Mouse (Mus musculus) CH12.LX (cell line): ENCODE data around the gene Serpinb8. TPM values are rescaled to one million over a fixed set of nuclear protein-coding genes. Genes with fewer than 3 reads are reported as not detected.

Source experiments
- DNase-seq: peaks from one replicate; pipeline ENCODE4 v3.0.0-alpha.2; 2013; ENCODE audit errors: extremely low read depth
- H3K27ac ChIP-seq: 2 replicates; pipeline ENCODE4 v1.5.1; 2012; ENCODE audit warnings: low read depth, mild to moderate bottlenecking, control low read depth, moderate library complexity; ENCODE audit not compliant: insufficient read depth
- H3K27me3 ChIP-seq: replicated peaks from 2 replicates; pipeline ENCODE3; 2012; ENCODE audit warnings: inconsistent platforms
- H3K36me3 ChIP-seq, 2 experiments: replicated peaks in 1 of 2; 2 replicates each; pipeline versions ENCODE3 to v1.6.1; 2012; ENCODE audit warnings: inconsistent platforms in 1 of 2, low read length in 1 of 2, mild to moderate bottlenecking in 1 of 2, mixed read lengths in 1 of 2, moderate library complexity in 1 of 2; ENCODE audit not compliant: control insufficient read depth in 1 of 2, insufficient read depth in 1 of 2
- H3K4me1 ChIP-seq, 2 experiments: 2 replicates each; pipeline ENCODE4 v1.6.1; 2012; ENCODE audit warnings: inconsistent platforms in 1 of 2, moderate library complexity in 1 of 2; ENCODE audit not compliant: insufficient read depth in 2 of 2, control insufficient read depth in 1 of 2
- H3K4me2 ChIP-seq: 2 replicates; pipeline ENCODE4 v1.6.1; 2012; ENCODE audit warnings: low read depth, mild to moderate bottlenecking, control low read depth; ENCODE audit not compliant: poor library complexity, insufficient read depth, severe bottlenecking
- H3K4me3 ChIP-seq, 3 experiments: fragments of 150-350 bp in 1 of 3; sonication (generic) in 1 of 3; replicated peaks in 1 of 3; 2 replicates each; pipeline versions ENCODE3 to v1.5.1; 2011 to 2012; ENCODE audit warnings: low read depth in 2 of 3, low read length in 2 of 3, mild to moderate bottlenecking in 2 of 3, moderate library complexity in 2 of 3, control low read depth in 1 of 3, improper control_type of control experiment in 1 of 3, inconsistent platforms in 1 of 3, mixed read lengths in 1 of 3; ENCODE audit not compliant: poor library complexity in 1 of 3
- H3K79me2 ChIP-seq: replicated peaks from 2 replicates; pipeline ENCODE4 v1.6.1; 2012; ENCODE audit warnings: mild to moderate bottlenecking, moderate library complexity; ENCODE audit not compliant: control insufficient read depth, poor library complexity, insufficient read depth, severe bottlenecking; ENCODE audit errors: extremely low read depth
- H3K9ac ChIP-seq: 2 replicates; pipeline ENCODE4 v1.6.1; 2012; ENCODE audit warnings: low read depth, mild to moderate bottlenecking, control low read depth, moderate library complexity; ENCODE audit not compliant: insufficient read depth
- H3K9me3 ChIP-seq: replicated peaks from 2 replicates; pipeline ENCODE3; 2012; ENCODE audit warnings: low read length, inconsistent platforms, mixed read lengths
- CHD1 ChIP-seq: IDR thresholded peaks from 2 replicates; pipeline ENCODE4 v1.6.1; 2012; ENCODE audit warnings: low read depth, low read length, improper control_type of control experiment, inconsistent platforms
- CTCF ChIP-seq, 2 experiments: IDR thresholded peaks in 1 of 2; conservative IDR thresholded peaks in 1 of 2; 2 replicates each; pipeline ENCODE4 v1.5.1; 2011 to 2012; ENCODE audit warnings: low read depth in 2 of 2, low read length in 2 of 2, improper control_type of control experiment in 1 of 2, inconsistent platforms in 1 of 2, mild to moderate bottlenecking in 1 of 2, moderate library complexity in 1 of 2
- E2F4 ChIP-seq: IDR thresholded peaks from 2 replicates; pipeline ENCODE4 v1.6.1; 2011; ENCODE audit warnings: low read depth, low read length, improper control_type of control experiment; ENCODE audit not compliant: insufficient replicate concordance
- ELF1 ChIP-seq: IDR thresholded peaks from 2 replicates; pipeline ENCODE4 v1.6.1; 2014; ENCODE audit warnings: low read depth, mild to moderate bottlenecking, inconsistent platforms, low read length, improper control_type of control experiment
- HCFC1 ChIP-seq: IDR thresholded peaks from 2 replicates; pipeline ENCODE4 v1.6.1; 2012; ENCODE audit warnings: low read depth, mild to moderate bottlenecking, inconsistent platforms, low read length, improper control_type of control experiment
- JUN ChIP-seq: IDR thresholded peaks from 2 replicates; pipeline ENCODE4 v1.6.1; 2011; ENCODE audit warnings: low read depth, mild to moderate bottlenecking, low read length, improper control_type of control experiment, moderate library complexity; ENCODE audit not compliant: insufficient read depth
- MAFK ChIP-seq: IDR thresholded peaks from 2 replicates; pipeline ENCODE4 v1.6.1; 2011; ENCODE audit warnings: low read length, improper control_type of control experiment; ENCODE audit not compliant: insufficient replicate concordance
- MAZ ChIP-seq: IDR thresholded peaks from 2 replicates; pipeline ENCODE4 v1.6.1; 2012; ENCODE audit warnings: low read depth, mild to moderate bottlenecking, inconsistent platforms, low read length, improper control_type of control experiment, moderate library complexity
- POLR2A ChIP-seq: IDR thresholded peaks from 2 replicates; pipeline ENCODE4 v1.6.1; 2011; ENCODE audit warnings: low read depth, mild to moderate bottlenecking, improper control_type of control experiment, low read length
- POLR2AphosphoS2 ChIP-seq: IDR thresholded peaks from 2 replicates; pipeline ENCODE4 v1.6.1; 2011; ENCODE audit warnings: low read depth, low read length, improper control_type of control experiment
- RAD21 ChIP-seq: IDR thresholded peaks from 2 replicates; pipeline ENCODE4 v1.6.1; 2011; ENCODE audit warnings: low read depth, mild to moderate bottlenecking, low read length, improper control_type of control experiment, moderate library complexity
- RCOR1 ChIP-seq: conservative IDR thresholded peaks from 2 replicates; pipeline ENCODE4 v1.6.1; 2012; ENCODE audit warnings: low read depth, mild to moderate bottlenecking, inconsistent platforms, low read length, improper control_type of control experiment
- SMC3 ChIP-seq: IDR thresholded peaks from 2 replicates; pipeline ENCODE4 v1.6.1; 2011; ENCODE audit warnings: low read depth, low read length, improper control_type of control experiment
- TBP ChIP-seq: conservative IDR thresholded peaks from 2 replicates; pipeline ENCODE4 v1.6.1; 2011; ENCODE audit warnings: low read depth, low read length, improper control_type of control experiment
- ZC3H11A ChIP-seq: IDR thresholded peaks from 2 replicates; pipeline ENCODE4 v1.6.1; 2012; ENCODE audit warnings: low read depth, mild to moderate bottlenecking, inconsistent platforms, low read length, improper control_type of control experiment
- ZKSCAN1 ChIP-seq: IDR thresholded peaks from 2 replicates; pipeline ENCODE4 v1.6.1; 2012; ENCODE audit warnings: low read depth, inconsistent platforms, low read length, improper control_type of control experiment, borderline replicate concordance
- ZMIZ1 ChIP-seq: IDR thresholded peaks from 2 replicates; pipeline ENCODE4 v1.6.1; 2012; ENCODE audit warnings: low read depth, mild to moderate bottlenecking, inconsistent platforms, low read length, improper control_type of control experiment
- ZNF384 ChIP-seq: IDR thresholded peaks from 2 replicates; pipeline ENCODE4 v1.6.1; 2012; ENCODE audit warnings: low read depth, low read length, improper control_type of control experiment, inconsistent platforms
- dilution Hi-C: fragments of 300-500 bp; cut with MboI; formaldehyde crosslinking; loops from 2 replicates; pipeline ENCODE4 v1.14.3; 2020; ENCODE audit warnings: low sequenced_read_pairs; ENCODE audit not compliant: extremely low pct_unique_long_range_greater_than_20kb, extremely low pct_ligation_motif_present
- in situ Hi-C: fragments of 300-500 bp; cut with MboI; formaldehyde crosslinking; loops from 3 replicates; pipeline ENCODE4 v1.14.3; 2019; ENCODE audit warnings: low sequenced_read_pairs, low pct_ligation_motif_present, low pct_unique_long_range_greater_than_20kb, mixed read lengths
- polyA plus RNA-seq: library from polyadenylated mRNA; unstranded; fragments of >175 nt; gene quantifications from 2 replicates; pipeline ENCODE4 v1.2.1, GENCODE M21; 2012; ENCODE audit warnings: low read depth; ENCODE audit not compliant: insufficient read length
- total RNA-seq, 2 experiments: library from RNA; depleted of rRNA; stranded (reverse); fragments of 300-350 nt in 1 of 2; fragments of >200 nt in 1 of 2; gene quantifications; 2 replicates each; pipeline ENCODE4 v1.2.3; 2012 to 2014

Gene Serpinb8
- total and polyA plus RNA-seq, 3 experiments, result 2.3 to 15.1 (median 3.7) TPM

DNA sequence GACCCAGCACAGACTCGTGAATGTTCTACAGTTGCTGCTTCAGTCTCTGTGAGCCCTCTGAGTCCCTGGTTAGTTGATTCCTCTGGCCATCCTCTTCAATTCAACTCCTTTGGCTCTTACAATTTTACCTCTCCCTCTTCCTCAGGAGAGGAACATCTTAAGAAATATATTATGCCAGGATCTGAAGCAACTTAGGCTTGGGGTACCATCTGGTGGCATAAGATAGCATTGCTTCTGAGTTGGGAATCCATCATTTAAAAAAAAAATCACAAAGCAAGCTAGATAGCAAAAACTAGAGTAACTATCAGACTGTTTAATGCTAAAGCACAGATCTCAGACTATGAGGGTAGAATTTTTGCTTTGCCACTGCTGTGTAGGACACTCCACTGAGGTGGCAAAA, 27.7 kb upstream of the Serpinb8 start (continued):
- no peak for TF ChIP-seq HCFC1
- peak; percentile 85 for TF ChIP-seq ZNF384
- no peak for TF ChIP-seq ZMIZ1
- TF ChIP-seq CHD1, result no peak
- TF ChIP-seq ZKSCAN1, result no peak
- TF ChIP-seq TBP, result no peak

DNA sequence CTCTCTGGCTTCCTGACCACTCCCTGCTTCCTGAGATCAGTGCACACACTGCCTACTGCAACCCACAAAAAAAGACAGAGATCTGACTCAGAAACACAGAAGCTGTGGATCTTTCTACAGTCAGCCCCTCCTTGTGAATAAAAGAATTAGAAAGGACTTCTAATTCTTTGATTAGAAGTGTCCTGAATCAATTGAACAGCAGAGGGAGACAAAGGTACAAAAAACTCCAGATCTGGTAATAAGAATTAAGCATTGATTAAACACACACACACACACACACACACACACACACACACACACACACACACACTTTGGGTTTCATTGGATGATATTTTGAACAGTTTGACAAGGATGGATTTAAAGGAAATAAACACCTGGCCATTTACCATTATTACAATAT, 24.2 kb upstream of the Serpinb8 start:
- H3K9me3 ChIP-seq, result no peaks in the 10 kb centered on the region
- H3K4me3 ChIP-seq, result no peak overlapping the region
- no peak overlapping the region for H3K27ac ChIP-seq
- peak; percentile 36 for DNase-seq
- no peaks in the 10 kb centered on the region for H3K36me3 ChIP-seq
- H3K9ac ChIP-seq, result no peak overlapping the region
- dilution Hi-C loops, result no loop called here
- TF ChIP-seq RAD21, result peak; percentile 76
- TF ChIP-seq ZNF384, result no peak
- TF ChIP-seq POLR2AphosphoS2, result no peak
- no peak for TF ChIP-seq MAZ
- TF ChIP-seq RCOR1, result no peak
- TF ChIP-seq ZC3H11A, result peak; percentile 54; the same call in 1 of the 2 replicates
- no peak for TF ChIP-seq JUN
- peak in 1 of 2 experiments; percentile 80; a peak in 2 of 4 replicates for TF ChIP-seq CTCF (conservative IDR thresholded peaks at IDR 0.05 in 1 of 2, IDR thresholded peaks at IDR 0.05 in 1 of 2; ENCODE audit: low read depth in 2 of 2, low read length in 2 of 2)
- TF ChIP-seq SMC3, result peak; percentile 86
- H3K27me3 ChIP-seq, result no peaks in the 10 kb centered on the region
- H3K79me2 ChIP-seq, result no peaks in the 10 kb centered on the region
- in situ Hi-C loops, result no loop called here
- H3K4me1 ChIP-seq, result no peaks in the 10 kb centered on the region
- H3K4me2 ChIP-seq, result no peak overlapping the region

- Histone ChIP-seq H3K4me2 (no peak overlapping the region), H3K27ac (no peak overlapping the region), H3K36me3 (no peaks in the 10 kb centered on the region), H3K4me3 (no peak overlapping the region), H3K9me3 (no peaks in the 10 kb centered on the region), H3K4me1 (peaks cover 1 to 2% of the 10 kb centered on the region in 2 experiments; a peak in 2 of 4 replicates), H3K9ac (no peak overlapping the region), H3K79me2 (no peaks in the 10 kb centered on the region), H3K27me3 (no peaks in the 10 kb centered on the region)
- no peak for TF ChIP-seq CTCF (conservative IDR thresholded peaks at IDR 0.05 in 1 of 2, IDR thresholded peaks at IDR 0.05 in 1 of 2; ENCODE audit: low read depth in 2 of 2, low read length in 2 of 2)
- no peak for TF ChIP-seq MAZ
- TF ChIP-seq ZC3H11A, result no peak
- TF ChIP-seq HCFC1, result no peak
- TF ChIP-seq MAFK, result no peak
- no peak for TF ChIP-seq ZNF384
- no peak for TF ChIP-seq RAD21
- no peak for TF ChIP-seq E2F4
- no peak for TF ChIP-seq POLR2A
- TF ChIP-seq ELF1, result no peak
- in situ Hi-C loops (no loop called here), dilution Hi-C loops (no loop called here)
- no peak for DNase-seq
Measured at GRCm38 (mm10) chr1:107576094-107576493, 13.7 kb upstream of the Serpinb8 start.
